Mouse (Mus musculus) megakaryocyte, adult 5-6 weeks (primary cell): ENCODE results near the gene Camkmt. TPM values are rescaled to one million over a fixed set of nuclear protein-coding genes. Genes with fewer than 3 reads are reported as not detected.

Experiments
- ATAC-seq: 2 replicates; pipeline ENCODE4 v1.8.0; 2016; ENCODE audit warnings: mild to moderate bottlenecking, inconsistent platforms; ENCODE audit not compliant: poor library complexity, severe bottlenecking
- total RNA-seq, 2 experiments: library from RNA; stranded (forward) in 1 of 2; stranded (reverse) in 1 of 2; fragments of 153-499, 151-499 nt in 1 of 2; fragments of 221-1000, 200-1000 nt in 1 of 2; gene quantifications; 2 replicates each; pipeline versions ENCODE4 v1.2.3 to v1.2.4; 2015 to 2017

Gene Camkmt
- total RNA-seq, 2 experiments from 2014 or later, result 2.3 to 4.2 TPM

- ATAC-seq, result no peak
These were observed 72.9 kb downstream of the Camkmt start for GRCm38 (mm10) chr17:85163272-85163610.

- ATAC-seq, result no peak
These were observed 78.4 kb downstream of the Camkmt start for GRCm38 (mm10) chr17:85168761-85169160.

- no peak for ATAC-seq
These were observed 80.3 kb downstream of the Camkmt start for GRCm38 (mm10) chr17:85170541-85171255.

GRCm38 (mm10) chr17:85171951-85172350 is 81.6 kb downstream of the Camkmt start:
- ATAC-seq, result no peak

GRCm38 (mm10) chr17:85177231-85177630 is 86.9 kb downstream of the Camkmt start:
- no peak for ATAC-seq

GRCm38 (mm10) chr17:85180471-85181060 is 90.2 kb downstream of the Camkmt start:
- ATAC-seq, result no peak

- peak; percentile 99 for ATAC-seq
These were observed 99.1 kb downstream of the Camkmt start for GRCm38 (mm10) chr17:85189227-85190127.

- ATAC-seq, result no peak
These were observed 99.7 kb downstream of the Camkmt start for GRCm38 (mm10) chr17:85190128-85190435.

- no peak for ATAC-seq
These were observed 102.9 kb downstream of the Camkmt start for GRCm38 (mm10) chr17:85193294-85193693.

- no peak for ATAC-seq
These were observed 108.4 kb downstream of the Camkmt start for GRCm38 (mm10) chr17:85198781-85199180.

GRCm38 (mm10) chr17:85199321-85199720 is 109.0 kb downstream of the Camkmt start:
- no peak for ATAC-seq

GRCm38 (mm10) chr17:85218054-85218453 is 127.7 kb downstream of the Camkmt start:
- ATAC-seq, result peak; percentile 49

- ATAC-seq, result no peak
These were observed 151.8 kb downstream of the Camkmt start for GRCm38 (mm10) chr17:85242109-85242508.

- ATAC-seq, result no peak
These were observed 158.6 kb downstream of the Camkmt start for GRCm38 (mm10) chr17:85248962-85249361.

- ATAC-seq, result no peak
These were observed 159.4 kb downstream of the Camkmt start for GRCm38 (mm10) chr17:85249744-85250143.

GRCm38 (mm10) chr17:85256930-85257329 is 166.6 kb downstream of the Camkmt start:
- no peak for ATAC-seq

GRCm38 (mm10) chr17:85257348-85257747 is 167.0 kb downstream of the Camkmt start:
- no peak for ATAC-seq

- no peak for ATAC-seq
These were observed 168.5 kb downstream of the Camkmt start for GRCm38 (mm10) chr17:85258703-85259341.

- ATAC-seq, result no peak
These were observed 176.6 kb downstream of the Camkmt start for GRCm38 (mm10) chr17:85266831-85267422.

GRCm38 (mm10) chr17:85271466-85272175 is 181.3 kb downstream of the Camkmt start:
- ATAC-seq, result no peak
